Mouse (Mus musculus): ENCODE data around the gene Arrdc5.

The Arrdc5 gene

GRCm38 (mm10) chr17:56254695-56255094 lies 45.4 kb downstream of the Arrdc5 start:
- peak; percentile 93 for DNase-seq

GRCm38 (mm10) chr17:56251136-56251829 lies 48.8 kb downstream of the Arrdc5 start:
- DNase-seq: peak; percentile 94

GRCm38 (mm10) chr17:56245608-56246007 lies 54.5 kb downstream of the Arrdc5 start:
- DNase-seq: no peak
